Mouse (Mus musculus): Measurements from ENCODE around the gene Snd1. TPM values are rescaled to one million over a fixed set of nuclear protein-coding genes. Genes with fewer than 3 reads are reported as not detected.
A peak's percentile ranks its signal among the peaks of the same experiment; 100 is the strongest.

Gene Snd1
- polyA plus RNA-seq, 1 experiment from 2014 or later = 139 TPM

DNA sequence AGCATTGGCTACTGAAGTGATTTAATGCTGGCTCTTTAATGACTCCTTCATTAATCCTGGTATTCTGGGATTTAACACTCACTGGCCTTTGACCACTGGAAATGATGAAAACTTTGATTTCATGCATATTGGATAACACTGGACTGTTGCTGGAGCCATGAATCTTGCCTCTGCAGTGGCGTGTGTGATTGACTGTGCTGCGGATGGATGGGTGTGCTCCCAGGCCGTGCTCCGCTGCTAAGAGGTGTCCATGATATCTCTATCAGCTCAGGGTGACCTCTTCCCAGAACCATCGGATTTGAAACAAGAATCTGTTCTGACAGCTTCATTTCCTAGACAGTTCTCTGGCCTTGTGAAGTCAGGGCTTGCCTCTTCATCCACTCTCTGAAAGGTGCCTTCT lies 210.8 kb downstream of the Snd1 start:
- Histone ChIP-seq H3K4me3 (ENCODE audit: low read depth, low read length) (no peak overlapping the region), H3K27me3 (replicated peaks; ENCODE audit: control insufficient read depth, insufficient read depth, low read length) (no peaks in the 10 kb centered on the region), H3K9me3 (ENCODE audit: control insufficient read depth, low read length) (no peaks in the 10 kb centered on the region), H3K4me1 (replicated peaks; ENCODE audit: control insufficient read depth, insufficient read depth, low read length) (no peaks in the 10 kb centered on the region), H3K36me3 (ENCODE audit: control insufficient read depth, insufficient read depth, low read length) (no peaks in the 10 kb centered on the region), H3K27ac (ENCODE audit: low read depth) (no peak overlapping the region), H3K9ac (ENCODE audit: low read length) (no peak overlapping the region), H3K4me2 (ENCODE audit: low read length) (no peak overlapping the region)
- no peak for DNase-seq (ENCODE audit: low spot score)
- no peak for ATAC-seq (replicated peaks; ENCODE audit: low FRiP score, low TSS enrichment, low read depth)
- WGBS = 88% methylated on average over 5 of the region's 5 CpGs

GRCm38 (mm10) chr6:28687776-28688175 lies 212.8 kb downstream of the Snd1 start:
- Histone ChIP-seq H3K9ac (ENCODE audit: low read length) (no peak overlapping the region), H3K27me3 (replicated peaks; ENCODE audit: control insufficient read depth, insufficient read depth, low read length) (no peaks in the 10 kb centered on the region), H3K36me3 (ENCODE audit: control insufficient read depth, insufficient read depth, low read length) (no peaks in the 10 kb centered on the region), H3K4me1 (replicated peaks; ENCODE audit: control insufficient read depth, insufficient read depth, low read length) (no peaks in the 10 kb centered on the region), H3K9me3 (ENCODE audit: control insufficient read depth, low read length) (no peaks in the 10 kb centered on the region), H3K4me3 (ENCODE audit: low read depth, low read length) (no peak overlapping the region), H3K4me2 (ENCODE audit: low read length) (no peak overlapping the region), H3K27ac (ENCODE audit: low read depth) (no peak overlapping the region)
- DNase-seq (ENCODE audit: low spot score) (no peak), ATAC-seq (replicated peaks; ENCODE audit: low FRiP score, low TSS enrichment, low read depth) (no peak)
- 89% methylated on average over 5 of the region's 5 CpGs for WGBS

- no peaks in the 10 kb centered on the region for H3K9me3 ChIP-seq (ENCODE audit: control insufficient read depth, low read length)
- no peaks in the 10 kb centered on the region for H3K4me1 ChIP-seq (replicated peaks; ENCODE audit: control insufficient read depth, insufficient read depth, low read length)
- DNase-seq (ENCODE audit: low spot score) (no peak), ATAC-seq (replicated peaks; ENCODE audit: low FRiP score, low TSS enrichment, low read depth) (no peak)
- no peak overlapping the region for H3K27ac ChIP-seq (ENCODE audit: low read depth)
- no peaks in the 10 kb centered on the region for H3K27me3 ChIP-seq (replicated peaks; ENCODE audit: control insufficient read depth, insufficient read depth, low read length)
- H3K4me2 ChIP-seq (ENCODE audit: low read length) = no peak overlapping the region
- H3K9ac ChIP-seq (ENCODE audit: low read length) = no peak overlapping the region
- H3K36me3 ChIP-seq (ENCODE audit: control insufficient read depth, insufficient read depth, low read length) = no peaks in the 10 kb centered on the region
- H3K4me3 ChIP-seq (ENCODE audit: low read depth, low read length) = no peak overlapping the region
These were observed 217.7 kb downstream of the Snd1 start for GRCm38 (mm10) chr6:28692659-28693058.

- Histone ChIP-seq H3K9ac (ENCODE audit: low read length) (no peak overlapping the region), H3K27ac (ENCODE audit: low read depth) (no peak overlapping the region), H3K4me1 (replicated peaks; ENCODE audit: control insufficient read depth, insufficient read depth, low read length) (no peaks in the 10 kb centered on the region), H3K4me2 (ENCODE audit: low read length) (no peak overlapping the region), H3K36me3 (ENCODE audit: control insufficient read depth, insufficient read depth, low read length) (no peaks in the 10 kb centered on the region), H3K9me3 (ENCODE audit: control insufficient read depth, low read length) (no peaks in the 10 kb centered on the region), H3K27me3 (replicated peaks; ENCODE audit: control insufficient read depth, insufficient read depth, low read length) (no peaks in the 10 kb centered on the region), H3K4me3 (ENCODE audit: low read depth, low read length) (no peak overlapping the region)
- WGBS = 90% methylated on average over 3 of the region's 3 CpGs
- ATAC-seq (replicated peaks; ENCODE audit: low FRiP score, low TSS enrichment, low read depth) (no peak), DNase-seq (ENCODE audit: low spot score) (no peak)
These were observed 222.3 kb downstream of the Snd1 start for GRCm38 (mm10) chr6:28697214-28697613.

DNA sequence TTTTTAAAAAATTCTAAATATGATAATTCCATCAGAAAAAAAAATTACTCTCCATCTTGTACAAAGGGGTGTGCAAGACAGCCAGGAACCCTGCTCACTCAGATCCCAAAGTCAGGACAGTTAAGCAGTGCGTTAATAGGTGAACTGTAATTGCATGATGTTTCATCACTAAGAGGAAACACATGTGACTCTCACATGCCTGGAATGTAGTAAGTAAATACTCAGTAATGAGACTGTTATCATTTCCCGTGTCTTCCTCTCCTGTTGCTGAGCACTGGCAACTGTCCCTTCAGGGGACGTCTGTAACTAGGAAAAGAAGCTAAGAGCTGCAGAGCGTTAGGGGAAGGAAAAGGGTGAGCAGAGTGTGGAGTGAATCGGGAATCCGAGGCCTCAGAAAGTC lies 229.7 kb downstream of the Snd1 start:
- Histone ChIP-seq H3K36me3 (ENCODE audit: control insufficient read depth, insufficient read depth, low read length) (peaks cover 13% of the 10 kb centered on the region; the same call in 1 of the 2 replicates), H3K4me1 (replicated peaks; ENCODE audit: control insufficient read depth, insufficient read depth, low read length) (peaks cover 24% of the 10 kb centered on the region), H3K9ac (ENCODE audit: low read length) (no peak overlapping the region), H3K4me2 (ENCODE audit: low read length) (no peak overlapping the region), H3K9me3 (ENCODE audit: control insufficient read depth, low read length) (no peaks in the 10 kb centered on the region), H3K27ac (ENCODE audit: low read depth) (no peak overlapping the region), H3K4me3 (ENCODE audit: low read depth, low read length) (no peak overlapping the region), H3K27me3 (replicated peaks; ENCODE audit: control insufficient read depth, insufficient read depth, low read length) (no peaks in the 10 kb centered on the region)
- ATAC-seq (replicated peaks; ENCODE audit: low FRiP score, low TSS enrichment, low read depth) (no peak), DNase-seq (ENCODE audit: low spot score) (no peak)
- 20% methylated on average over 6 of the region's 6 CpGs for WGBS

DNA sequence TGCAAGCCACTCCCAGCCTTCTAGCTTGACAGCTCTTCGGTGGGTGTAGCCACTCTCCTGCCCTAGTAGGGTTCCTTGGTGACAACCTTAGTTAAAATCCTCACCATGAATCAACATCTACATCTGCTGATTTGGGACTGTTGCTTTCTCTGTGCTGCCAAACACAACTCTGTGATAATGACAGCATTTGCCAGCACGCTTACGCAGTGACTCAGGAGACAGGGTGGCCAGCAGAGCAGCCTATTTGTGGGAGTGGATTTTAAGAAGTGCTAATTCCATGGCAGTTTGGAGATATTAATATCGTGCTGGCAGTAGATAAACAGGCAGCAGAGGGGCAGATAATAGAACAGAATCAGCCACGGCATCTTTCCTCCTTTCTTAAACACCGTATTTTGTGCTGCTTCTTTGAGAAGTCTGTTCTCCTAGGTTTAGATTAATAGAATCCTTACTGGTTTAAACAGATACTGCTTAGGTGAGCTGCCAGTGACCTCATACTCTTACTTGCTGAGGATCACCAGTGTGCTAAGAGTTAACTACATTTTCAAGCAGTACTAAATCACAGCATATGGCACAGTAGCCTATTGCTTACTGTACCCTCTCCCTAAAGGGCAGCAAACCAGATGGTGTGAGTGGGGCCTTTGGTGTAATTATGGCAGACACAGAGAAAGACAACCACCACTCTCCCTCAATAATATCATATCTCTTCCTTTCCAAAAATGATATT lies 230.6 kb downstream of the Snd1 start:
- no peaks in the 10 kb centered on the region for H3K9me3 ChIP-seq (ENCODE audit: control insufficient read depth, low read length)
- H3K27me3 ChIP-seq (replicated peaks; ENCODE audit: control insufficient read depth, insufficient read depth, low read length) = no peaks in the 10 kb centered on the region
- no peak overlapping the region for H3K27ac ChIP-seq (ENCODE audit: low read depth)
- ATAC-seq (replicated peaks; ENCODE audit: low FRiP score, low TSS enrichment, low read depth) (no peak), DNase-seq (ENCODE audit: low spot score) (no peak)
- 73% methylated on average over 6 of the region's 6 CpGs for WGBS
- H3K36me3 ChIP-seq (ENCODE audit: control insufficient read depth, insufficient read depth, low read length) = peaks cover 13% of the 10 kb centered on the region; the same call in 1 of the 2 replicates
- H3K9ac ChIP-seq (ENCODE audit: low read length) = no peak overlapping the region
- H3K4me3 ChIP-seq (ENCODE audit: low read depth, low read length) = no peak overlapping the region
- H3K4me2 ChIP-seq (ENCODE audit: low read length) = no peak overlapping the region
- peaks cover 24% of the 10 kb centered on the region for H3K4me1 ChIP-seq (replicated peaks; ENCODE audit: control insufficient read depth, insufficient read depth, low read length)

DNA sequence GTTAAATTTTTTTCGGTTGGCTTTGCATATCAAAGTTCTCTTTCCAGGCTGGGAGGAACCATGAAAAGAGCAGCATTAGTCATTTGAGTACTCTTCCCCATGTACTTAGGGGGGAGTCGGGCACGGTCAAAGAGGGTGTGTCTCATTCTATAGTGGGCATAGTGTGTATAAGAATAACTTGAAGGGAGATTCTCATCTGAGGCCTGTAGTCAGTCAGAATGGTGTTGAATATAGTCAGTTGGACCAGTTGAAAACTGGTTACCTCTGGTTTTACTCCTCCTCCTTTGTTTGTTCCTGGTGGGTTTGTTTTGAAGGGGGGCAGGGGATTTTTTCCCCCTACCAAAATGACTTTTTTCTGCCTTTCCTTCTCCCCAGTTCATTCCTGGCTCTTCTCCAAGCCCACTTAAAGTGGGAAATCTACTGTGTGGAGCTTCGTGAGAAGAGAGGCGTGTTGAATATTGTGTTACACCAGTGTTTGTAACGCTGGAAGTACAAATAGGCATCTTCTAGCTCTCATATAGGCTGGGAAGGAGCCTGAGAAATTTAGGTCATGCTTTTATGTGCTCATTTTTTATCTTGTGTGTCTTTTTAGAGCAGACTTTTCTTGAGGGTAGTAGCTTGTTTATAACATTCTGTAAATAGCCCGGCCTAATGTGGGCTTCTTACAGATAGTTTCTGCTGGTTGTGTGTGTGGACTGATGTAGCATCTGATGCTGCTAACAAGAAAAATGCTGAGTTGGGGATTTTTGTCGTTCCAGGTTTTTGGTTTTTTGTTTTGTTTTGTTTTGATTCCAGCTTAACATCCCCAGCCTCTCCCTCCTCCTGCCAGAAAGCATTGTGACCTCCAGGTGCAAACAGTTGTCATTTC lies 231.4 kb downstream of the Snd1 start:
- DNase-seq (ENCODE audit: low spot score) = no peak
- no peak overlapping the region for H3K4me3 ChIP-seq (ENCODE audit: low read depth, low read length)
- no peak for ATAC-seq (replicated peaks; ENCODE audit: low FRiP score, low TSS enrichment, low read depth)

GRCm38 (mm10) chr6:28706976-28707592 lies 232.1 kb downstream of the Snd1 start:
- peak overlapping the region; percentile 29; the same call in 1 of the 2 replicates for H3K27ac ChIP-seq (ENCODE audit: low read depth)
- H3K9me3 ChIP-seq (ENCODE audit: control insufficient read depth, low read length) = no peaks in the 10 kb centered on the region
- H3K27me3 ChIP-seq (replicated peaks; ENCODE audit: control insufficient read depth, insufficient read depth, low read length) = no peaks in the 10 kb centered on the region
- H3K36me3 ChIP-seq (ENCODE audit: control insufficient read depth, insufficient read depth, low read length) = peaks cover 13% of the 10 kb centered on the region; the same call in 1 of the 2 replicates
- H3K4me2 ChIP-seq (ENCODE audit: low read length) = no peak overlapping the region
- WGBS = 57% methylated on average over 12 of the region's 12 CpGs
- peaks cover 24% of the 10 kb centered on the region for H3K4me1 ChIP-seq (replicated peaks; ENCODE audit: control insufficient read depth, insufficient read depth, low read length)
- DNase-seq (ENCODE audit: low spot score) (no peak), ATAC-seq (replicated peaks; ENCODE audit: low FRiP score, low TSS enrichment, low read depth) (no peak)
- no peak overlapping the region for H3K9ac ChIP-seq (ENCODE audit: low read length)
- H3K4me3 ChIP-seq (ENCODE audit: low read depth, low read length) = no peak overlapping the region

More for the DNA sequence above, 231.4 kb downstream of the Snd1 start:
- Histone ChIP-seq H3K36me3 (ENCODE audit: control insufficient read depth, insufficient read depth, low read length) (peaks cover 13% of the 10 kb centered on the region; the same call in 1 of the 2 replicates), H3K9me3 (ENCODE audit: control insufficient read depth, low read length) (no peaks in the 10 kb centered on the region), H3K9ac (ENCODE audit: low read length) (no peak overlapping the region), H3K27ac (ENCODE audit: low read depth) (peak overlapping the region; percentile 29; the same call in 1 of the 2 replicates), H3K27me3 (replicated peaks; ENCODE audit: control insufficient read depth, insufficient read depth, low read length) (no peaks in the 10 kb centered on the region), H3K4me1 (replicated peaks; ENCODE audit: control insufficient read depth, insufficient read depth, low read length) (peaks cover 24% of the 10 kb centered on the region), H3K4me2 (ENCODE audit: low read length) (no peak overlapping the region)
- WGBS = 53% methylated on average over 8 of the region's 8 CpGs
